Mouse (Mus musculus) layer of hippocampus, adult 6 months (tissue): Measurements from ENCODE around the gene H6pd. TPM values are rescaled to one million over a fixed set of nuclear protein-coding genes. Genes with fewer than 3 reads are reported as not detected.

Experiments used
- long read RNA-seq, 2 experiments: library from polyadenylated mRNA; unstranded; transcript quantifications; one replicate each; pipeline ENCODE4 v2.0.0; 2019 to 2020
- polyA plus RNA-seq: library from polyadenylated mRNA; unstranded; fragments of <200 nt; fragmentation: Nextera tagmentation; gene quantifications from 2 replicates; pipeline ENCODE4 v1.2.3, GENCODE M21; 2021

Gene H6pd
- polyA plus RNA-seq, result 2.1 and 2.3 TPM in 2 replicates
- long read RNA-seq, experiment 1, full-length matches to known transcripts, result 1 of 3 reads
- long read RNA-seq, experiment 1, partial matches to known transcripts, result 0 of 3 reads
- long read RNA-seq, experiment 1, other reads (novel, unspliced or antisense), result 2 of 3 reads
- long read RNA-seq, experiment 2, full-length matches to known transcripts, result 9 of 13 reads
- long read RNA-seq, experiment 2, partial matches to known transcripts, result 0 of 13 reads
- long read RNA-seq, experiment 2, other reads (novel, unspliced or antisense), result 4 of 13 reads

GRCm38 (mm10) chr4:150008853-150009586 is at the start of gene H6pd:
Gene H6pd, minus strand, starts transcription at chr4:150009023.

GRCm38 (mm10) chr4:149954893-149955439 is 53.9 kb downstream of the H6pd start, which contains the start of gene Spsb1:
Gene Spsb1, minus strand, starts transcription at chr4:149955043.

Other genes starting within 250 kb of the H6pd start
- 48.9 and 52.1 TPM in 2 replicates for gene Slc25a33, start 234.7 kb downstream of the H6pd start, polyA plus RNA-seq
- gene Spsb1, start 54.0 kb downstream of the H6pd start, polyA plus RNA-seq, result 13.5 and 16.4 TPM in 2 replicates
- 0.25 and 0.29 TPM in 2 replicates for gene Gpr157, start 78.3 kb upstream of the H6pd start, polyA plus RNA-seq
- 8.8 and 9.9 TPM in 2 replicates for gene Slc2a5, start 110.3 kb upstream of the H6pd start, polyA plus RNA-seq
- gene Slc2a7, start 139.9 kb upstream of the H6pd start, polyA plus RNA-seq, result not detected in 2 replicates
- not detected in 2 replicates for gene Car6, start 192.3 kb upstream of the H6pd start, polyA plus RNA-seq
- 1,130 and 1,146 TPM in 2 replicates for gene Eno1, start 227.7 kb upstream of the H6pd start, polyA plus RNA-seq